Mouse (Mus musculus) megakaryocyte progenitor cell, adult 5-6 weeks (primary cell): ENCODE results near the gene G0s2. TPM values are rescaled to one million over a fixed set of nuclear protein-coding genes. Genes with fewer than 3 reads are reported as not detected.
"Not testable (repeated sequence)": the region's sequence is repeated elsewhere in the genome, so short reads cannot be mapped to it uniquely, and the experiment has no call there.

ENCODE experiments used
- ATAC-seq: replicated peaks from 2 replicates; pipeline ENCODE4 v1.8.0; 2016; ENCODE audit warnings: mild to moderate bottlenecking, moderate TSS enrichment, inconsistent platforms; ENCODE audit not compliant: poor library complexity
- total RNA-seq, 2 experiments: library from RNA; stranded (forward) in 1 of 2; stranded (reverse) in 1 of 2; fragments of 157-497, 149-512 nt in 1 of 2; fragments of 200-1000 nt in 1 of 2; gene quantifications; 2 replicates each; pipeline versions ENCODE4 v1.2.3 to v1.2.4; 2015 to 2017

The G0s2 gene
- total RNA-seq, 2 experiments from 2014 or later = 9.3 to 27.8 TPM

- ATAC-seq = no peak
Measured at GRCm38 (mm10) chr1:193289914-193290313, 16.9 kb upstream of the G0s2 start.

- ATAC-seq = no peak
Measured at GRCm38 (mm10) chr1:193289076-193289475, 16.1 kb upstream of the G0s2 start.

DNA sequence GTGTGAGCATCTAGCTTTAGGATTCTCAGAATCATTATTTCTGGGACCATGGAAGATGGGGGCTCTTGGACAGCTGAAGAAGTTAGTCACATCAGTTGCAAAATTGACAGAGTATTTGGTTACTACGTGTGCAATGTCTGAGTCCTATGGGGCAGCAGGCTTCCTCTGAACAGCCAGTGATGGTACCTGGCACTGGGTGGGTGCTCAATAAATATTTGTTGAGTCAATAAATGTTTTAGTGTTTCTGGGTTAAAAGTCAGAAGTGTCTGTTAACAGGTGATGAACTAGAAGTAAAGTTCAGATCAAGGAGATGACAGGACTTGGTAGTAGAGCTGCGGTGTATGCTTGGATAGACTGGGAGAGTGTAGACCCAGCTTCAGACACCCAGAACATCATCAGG is 14.6 kb upstream of the G0s2 start:
- ATAC-seq = no peak

GRCm38 (mm10) chr1:193285766-193286325 is 12.8 kb upstream of the G0s2 start:
- ATAC-seq = not testable (repeated sequence)

- ATAC-seq = no peak
Measured at GRCm38 (mm10) chr1:193284228-193284779, 11.3 kb upstream of the G0s2 start.

DNA sequence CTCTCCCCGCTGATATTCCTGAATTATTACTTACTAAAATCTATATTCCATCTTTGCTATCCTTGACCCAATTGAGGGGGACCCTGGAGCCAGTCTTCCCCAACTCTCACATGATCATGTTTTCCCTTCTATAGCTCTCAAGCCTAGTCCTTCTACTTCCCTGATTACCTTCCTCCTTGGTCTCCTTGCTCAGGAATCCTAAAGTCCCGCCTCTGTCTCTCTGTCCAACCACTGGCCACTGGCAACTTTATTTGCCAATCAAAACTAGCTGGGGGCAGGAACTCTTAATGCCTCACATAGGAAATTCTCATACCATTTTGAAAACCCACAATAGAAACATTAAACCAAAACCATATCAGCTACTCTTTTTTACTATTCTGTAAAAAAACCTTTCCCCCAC is 8.3 kb upstream of the G0s2 start:
- peak; percentile 58; the same call in 1 of the 2 replicates for ATAC-seq

- ATAC-seq = peak; percentile 35
Measured at GRCm38 (mm10) chr1:193279492-193279891, 6.5 kb upstream of the G0s2 start.

DNA sequence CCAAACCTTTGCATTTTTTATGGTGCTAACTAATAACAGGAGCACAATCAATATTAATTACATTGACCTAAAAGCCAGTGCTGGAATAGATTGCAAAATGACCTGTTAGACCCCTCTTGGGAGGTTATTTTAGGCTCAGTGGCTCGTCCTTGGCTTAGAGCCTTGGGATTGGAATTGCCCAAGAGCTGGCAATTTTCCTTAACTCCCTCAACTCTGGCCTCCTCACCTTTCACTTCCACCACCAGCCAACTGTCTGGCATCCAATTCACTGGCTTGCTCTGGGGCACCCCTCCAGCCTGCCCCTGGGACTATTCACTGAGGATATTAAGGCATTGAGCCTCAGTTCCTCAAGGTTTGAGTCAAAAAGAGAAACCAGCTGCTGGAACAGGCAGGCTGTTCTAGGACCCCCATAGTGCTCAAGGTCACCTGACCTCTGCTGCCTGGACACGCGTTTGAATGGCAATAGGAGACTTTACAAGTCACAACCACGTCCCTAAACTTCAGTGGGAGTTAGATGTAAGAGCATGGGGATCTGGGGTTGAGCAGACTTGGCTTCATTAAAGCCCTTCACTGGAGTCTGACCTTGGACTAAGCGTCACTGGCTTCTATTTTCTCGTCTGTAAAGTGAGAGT is 5.5 kb upstream of the G0s2 start:
- no peak for ATAC-seq

DNA sequence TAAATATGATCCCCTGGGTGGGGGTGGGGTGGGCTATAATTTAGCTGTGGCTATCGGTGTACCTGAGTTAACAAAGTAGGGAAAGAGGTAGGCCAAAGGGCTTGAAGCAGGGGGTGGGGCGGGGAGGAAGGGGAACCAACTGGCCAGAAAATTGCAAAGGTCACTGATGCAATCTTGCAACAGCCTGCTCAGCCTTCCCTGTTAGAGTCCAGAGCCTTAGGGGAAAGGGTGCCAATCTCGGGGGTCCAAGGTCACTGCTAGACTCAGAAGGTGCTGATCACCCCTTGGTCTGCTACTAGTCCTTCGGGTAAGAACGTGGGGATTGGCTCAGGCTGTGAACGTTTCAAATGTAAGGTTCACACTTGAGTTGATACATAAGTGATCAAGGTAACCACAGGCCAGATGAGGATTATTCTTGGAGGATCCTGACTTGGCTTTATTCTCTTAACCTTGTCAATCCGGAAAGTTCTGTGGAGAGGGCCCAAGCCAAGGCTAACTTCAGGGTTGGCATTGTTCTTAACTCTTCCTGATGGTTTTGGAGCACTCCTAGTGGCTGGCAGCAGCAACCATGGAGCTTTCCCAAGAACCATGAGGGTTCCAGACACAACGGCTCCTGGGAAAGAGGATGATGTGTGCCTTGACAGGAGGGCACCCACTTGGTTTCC is 1.5 kb upstream of the G0s2 start:
- peak; percentile 48 for ATAC-seq

GRCm38 (mm10) chr1:193272137-193272915 is 691 bp downstream of the G0s2 start:
- ATAC-seq = peak; percentile 9

- ATAC-seq = 0 out of 2 replicates have a peak, but pooled peaks have one; percentile 12
Measured at GRCm38 (mm10) chr1:193270965-193271763, 1.9 kb downstream of the G0s2 start.

- no peak for ATAC-seq
Measured at GRCm38 (mm10) chr1:193265734-193266133, 7.3 kb downstream of the G0s2 start.

DNA sequence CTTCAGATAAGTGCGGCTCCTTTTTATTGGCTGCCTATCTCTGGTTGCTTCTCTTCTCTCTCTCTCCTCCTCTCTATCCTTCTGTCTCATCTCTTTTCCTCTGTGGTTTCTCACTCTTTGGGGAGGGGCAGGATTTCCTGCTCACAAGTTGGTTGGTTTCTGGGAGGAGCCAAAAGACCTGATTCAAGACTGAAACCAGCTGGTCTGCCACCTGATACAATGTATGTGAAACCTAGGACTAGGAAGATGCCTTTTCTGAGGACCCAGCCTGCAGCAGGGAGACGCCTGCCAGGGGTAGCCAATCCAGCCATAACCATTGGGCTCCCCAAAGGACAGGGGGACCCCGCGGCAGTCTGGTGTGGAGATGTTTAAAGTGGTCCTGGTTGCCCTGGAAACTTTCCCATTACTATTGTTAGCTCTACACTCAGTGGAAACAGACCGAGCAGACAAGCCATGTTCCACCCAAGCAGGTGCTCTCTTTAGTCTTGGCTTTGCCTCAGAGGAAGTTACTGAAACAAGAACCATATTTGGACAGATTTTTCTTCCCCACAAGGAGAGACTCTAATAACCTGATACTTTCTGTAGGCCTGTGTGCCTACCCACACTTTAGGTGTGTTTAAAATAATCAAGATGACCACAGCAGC is 8.9 kb downstream of the G0s2 start, which contains the start of gene Hsd11b1:
Gene Hsd11b1 (minus strand): TSS at position 121 of the 644 bp plus-strand sequence.
- ATAC-seq = peak; percentile 79

GRCm38 (mm10) chr1:193263026-193263907 is 9.8 kb downstream of the G0s2 start:
- ATAC-seq = 0 out of 2 replicates have a peak, but pooled peaks have one; percentile 2

GRCm38 (mm10) chr1:193261897-193262548 is 11.0 kb downstream of the G0s2 start:
- ATAC-seq = no peak

DNA sequence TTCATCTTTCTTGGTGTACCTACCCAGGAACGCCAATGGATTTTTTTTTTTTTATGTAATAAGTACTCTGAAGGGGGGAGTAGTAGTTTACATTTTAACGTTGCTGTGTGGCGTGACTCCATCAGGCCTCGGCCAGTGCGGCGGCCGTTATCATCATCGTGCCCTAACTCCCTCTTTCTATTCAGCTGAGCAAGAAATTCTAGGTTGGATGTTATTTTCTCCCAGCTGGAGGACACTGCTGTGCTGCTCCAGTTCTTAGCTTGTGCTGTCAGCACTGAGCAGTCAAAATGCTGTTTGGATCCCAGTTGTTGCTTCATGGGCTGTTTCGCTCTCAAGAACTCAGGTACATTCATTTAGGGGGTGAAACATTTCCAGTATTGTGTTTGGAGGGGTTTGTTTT is 13.5 kb downstream of the G0s2 start:
- no peak for ATAC-seq

GRCm38 (mm10) chr1:193256621-193257098 is 16.4 kb downstream of the G0s2 start:
- 0 out of 2 replicates have a peak, but pooled peaks have one; percentile 18 for ATAC-seq

DNA sequence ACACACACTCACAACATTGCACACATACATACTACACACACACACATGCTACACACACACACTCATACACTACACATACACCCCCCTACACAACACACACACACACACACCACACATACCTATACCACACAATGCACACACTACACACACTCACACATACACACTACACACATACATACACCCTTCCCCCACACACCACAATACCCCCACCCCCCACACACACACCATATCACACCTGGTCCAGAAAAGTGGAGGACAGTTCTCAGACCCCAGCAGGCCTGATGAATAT is 16.8 kb downstream of the G0s2 start:
- no peak for ATAC-seq
